Mouse (Mus musculus) liver, embryonic 14.5 days (tissue): ENCODE data around the gene Wfdc12. TPM values are rescaled to one million over a fixed set of nuclear protein-coding genes. Genes with fewer than 3 reads are reported as not detected.

Source experiments
- ATAC-seq: fragments of 200-750 bp; cut with Nextera tagmentation; 2 replicates; pipeline ENCODE4 v1.8.0; 2017; ENCODE audit warnings: moderate number of reproducible peaks, mild to moderate bottlenecking, moderate library complexity; ENCODE audit not compliant: insufficient read depth
- DNase-seq, 3 experiments: peaks; one replicate each; pipeline ENCODE4 v3.0.0-alpha.2; 2012 to 2013; ENCODE audit warnings: low read depth in 3 of 3, low spot score in 3 of 3
- H3K27ac ChIP-seq: fragments of 300-500 bp; sonication (generic); 2 replicates; pipeline ENCODE4 v1.5.1; 2014; ENCODE audit warnings: moderate library complexity, mild to moderate bottlenecking, control low read depth, inconsistent platforms
- H3K27me3 ChIP-seq: fragments of 300-500 bp; sonication (generic); 2 replicates; pipeline ENCODE4 v1.6.1; 2014; ENCODE audit warnings: mild to moderate bottlenecking, low read length, moderate library complexity; ENCODE audit not compliant: control insufficient read depth, insufficient read depth
- H3K36me3 ChIP-seq: fragments of 300-500 bp; sonication (generic); replicated peaks from 2 replicates; pipeline ENCODE4 v1.6.1; 2014; ENCODE audit warnings: low read depth; ENCODE audit not compliant: control insufficient read depth, insufficient read depth
- H3K4me1 ChIP-seq, 2 experiments: fragments of 200-500 bp in 1 of 2; fragments of 300-500 bp in 1 of 2; sonication (generic) in 1 of 2; replicated peaks; 2 replicates each; pipeline ENCODE4 v1.6.1; 2012 to 2014; ENCODE audit warnings: antibody characterized with exemption in 1 of 2, inconsistent platforms in 1 of 2, low read length in 1 of 2; ENCODE audit not compliant: control insufficient read depth in 2 of 2, insufficient read depth in 2 of 2
- H3K4me2 ChIP-seq: fragments of 300-500 bp; sonication (generic); 2 replicates; pipeline ENCODE4 v1.6.1; 2014; ENCODE audit warnings: low read depth, mild to moderate bottlenecking, control low read depth, moderate library complexity
- H3K4me3 ChIP-seq, 2 experiments: fragments of 200-500 bp in 1 of 2; fragments of 300-500 bp in 1 of 2; sonication (generic) in 1 of 2; 2 replicates each; pipeline ENCODE4 v1.5.1; 2012 to 2014; ENCODE audit warnings: low read depth in 2 of 2, low read length in 2 of 2, mild to moderate bottlenecking in 2 of 2, control low read depth in 1 of 2, inconsistent platforms in 1 of 2, moderate library complexity in 1 of 2; ENCODE audit not compliant: insufficient read depth in 1 of 2
- H3K9ac ChIP-seq: fragments of 300-500 bp; sonication (generic); replicated peaks from 2 replicates; pipeline ENCODE4 v1.6.1; 2014; ENCODE audit warnings: mild to moderate bottlenecking, control low read depth, moderate library complexity
- H3K9me3 ChIP-seq: fragments of 300-500 bp; sonication (generic); 2 replicates; pipeline ENCODE4 v1.6.1; 2016; ENCODE audit warnings: low read length, mixed read lengths; ENCODE audit not compliant: control insufficient read depth
- CTCF ChIP-seq: IDR thresholded peaks from 2 replicates; pipeline ENCODE4 v1.5.1; 2016; ENCODE audit warnings: antibody characterized with exemption, low read depth, control low read depth
- EP300 ChIP-seq: IDR thresholded peaks from 2 replicates; pipeline ENCODE4 v1.6.1; 2016; ENCODE audit warnings: antibody characterized with exemption, low read depth
- WGBS: fragments of 180-500 bp; shearing (Covaris S2); extraction: QIAGEN DNeasy Blood & Tissue Kit; methylation state at CpG from one replicate; pipeline ENCODE4 v1.1.7; 2014; ENCODE audit not compliant: insufficient replicate concordance; 5-methylcytosine and 5-hydroxymethylcytosine counted together
- polyA plus RNA-seq, 2 experiments: library from polyadenylated mRNA; depleted of rRNA in 1 of 2; stranded (reverse) in 1 of 2; unstranded in 1 of 2; fragments of >200 nt; fragmentation: Nextera tagmentation in 1 of 2; extraction: Ambion mirVana in 1 of 2; gene quantifications; 2 replicates each; pipeline versions ENCODE4 v1.2.1 to v1.2.3; 2012 to 2014

Wfdc12 gene
- polyA plus RNA-seq (2012; rRNA removed), result not detected in 2 replicates
- polyA plus RNA-seq (2014; fragmentation: Nextera tagmentation; extraction: Ambion mirVana), result not detected in 2 replicates

DNA sequence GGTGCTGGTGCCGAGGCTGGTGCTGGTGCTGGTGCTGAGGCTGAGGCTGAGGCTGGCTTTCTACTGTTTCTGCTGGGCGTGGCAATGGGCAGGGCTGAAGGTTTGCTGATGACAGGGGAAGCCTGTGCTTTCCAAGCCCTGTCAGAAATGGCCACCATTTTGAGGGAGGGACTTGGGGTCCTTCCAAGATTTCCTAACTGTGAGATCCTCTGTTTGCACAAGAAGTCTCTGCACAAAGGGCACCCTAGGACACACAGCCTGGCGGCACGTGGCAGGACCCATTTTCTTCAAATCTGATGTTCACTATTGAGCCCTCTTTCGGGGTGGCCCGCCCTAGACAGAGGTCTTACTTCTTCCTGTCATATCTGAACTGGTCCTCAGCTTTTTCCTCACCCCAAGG, at the start of gene Wfdc12:
Gene Wfdc12, minus strand, starts transcription at position 33 of the 400 bp plus-strand sequence.
- H3K4me2 ChIP-seq, result no peak within 1 kb of the TSS
- no peaks in the 10 kb centered on the region for H3K9me3 ChIP-seq
- no peak within 1 kb of the TSS for H3K9ac ChIP-seq
- no peak for DNase-seq
- 64% methylated on average over 6 of the region's 6 CpGs for WGBS
- TF ChIP-seq EP300 (no peak), CTCF (no peak)
- no peak within 1 kb of the TSS for H3K27ac ChIP-seq
- no peaks in the 10 kb centered on the region for H3K27me3 ChIP-seq
- ATAC-seq, result no peak
- no peaks in the 10 kb centered on the region for H3K4me1 ChIP-seq
- H3K36me3 ChIP-seq, result no peaks in the 10 kb centered on the region
- no peak within 1 kb of the TSS for H3K4me3 ChIP-seq

DNA sequence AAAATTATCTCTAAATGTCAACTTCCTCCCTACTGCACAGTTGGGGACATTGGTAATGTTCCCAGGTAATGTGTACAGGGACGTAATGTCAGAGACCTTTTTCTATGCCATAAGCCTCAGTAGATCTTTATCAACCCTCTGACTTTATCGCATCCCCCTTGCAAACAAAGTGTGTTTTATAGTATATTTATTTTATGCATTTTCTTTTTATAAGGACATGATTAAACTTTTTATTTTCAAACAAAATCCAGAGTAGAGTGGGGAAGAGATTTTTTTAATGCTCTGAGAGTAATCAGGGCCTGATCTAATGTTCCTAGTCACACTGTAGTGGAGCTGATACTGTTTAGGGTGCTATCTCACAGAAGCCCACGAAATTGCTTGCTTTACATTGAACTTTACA, 48.0 kb upstream of the Wfdc12 start, which contains the start of gene Svs2:
Gene Svs2, minus strand, starts transcription at position 101 of the 400 bp plus-strand sequence.
- DNase-seq (no peak), ATAC-seq (no peak)
- H3K4me2 ChIP-seq, result no peak within 1 kb of the TSS
- H3K36me3 ChIP-seq, result no peaks in the 10 kb centered on the region
- 51% methylated on average over 3 of the region's 3 CpGs for WGBS
- H3K4me1 ChIP-seq, result no peaks in the 10 kb centered on the region
- no peak within 1 kb of the TSS for H3K27ac ChIP-seq
- no peaks in the 10 kb centered on the region for H3K27me3 ChIP-seq
- H3K9ac ChIP-seq, result no peak within 1 kb of the TSS
- no peak within 1 kb of the TSS for H3K4me3 ChIP-seq
- H3K9me3 ChIP-seq, result no peaks in the 10 kb centered on the region
- no peak for TF ChIP-seq EP300
- TF ChIP-seq CTCF, result no peak

DNA sequence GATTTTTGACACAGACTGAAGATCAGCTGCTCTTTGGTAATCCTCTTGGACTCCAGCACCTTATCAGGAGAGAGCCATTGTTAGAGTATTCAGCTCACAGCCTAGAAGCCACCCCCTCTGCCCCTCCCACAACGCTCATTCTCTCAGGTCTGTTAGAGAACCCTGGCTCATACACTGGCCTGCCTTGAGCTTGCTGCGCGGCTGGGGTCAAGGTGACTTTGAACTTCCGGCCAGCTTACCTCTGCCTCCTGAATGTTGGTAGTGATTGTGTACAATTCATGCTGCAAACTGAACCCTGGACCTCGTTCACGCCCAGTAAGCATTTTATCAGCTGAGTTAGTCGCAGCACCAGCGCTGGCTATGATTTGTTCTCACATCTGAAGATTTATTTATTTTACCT, 42.3 kb upstream of the Wfdc12 start:
- no peaks in the 10 kb centered on the region for H3K9me3 ChIP-seq
- DNase-seq (no peak), ATAC-seq (no peak)
- no peak overlapping the region for H3K4me3 ChIP-seq
- H3K4me1 ChIP-seq, result no peaks in the 10 kb centered on the region
- no peak overlapping the region for H3K4me2 ChIP-seq
- H3K27me3 ChIP-seq, result no peaks in the 10 kb centered on the region
- TF ChIP-seq CTCF (no peak), EP300 (no peak)
- H3K27ac ChIP-seq, result no peak overlapping the region
- WGBS, result 69% methylated on average over 8 of the region's 8 CpGs
- H3K9ac ChIP-seq, result no peak overlapping the region
- no peaks in the 10 kb centered on the region for H3K36me3 ChIP-seq

GRCm38 (mm10) chr2:164228361-164229070, 38.1 kb upstream of the Wfdc12 start:
- DNase-seq (no peak), ATAC-seq (no peak)
- H3K9ac ChIP-seq, result no peak overlapping the region
- H3K27ac ChIP-seq, result no peak overlapping the region
- H3K27me3 ChIP-seq, result no peaks in the 10 kb centered on the region
- TF ChIP-seq EP300, result no peak
- TF ChIP-seq CTCF, result no peak
- H3K4me1 ChIP-seq, result no peaks in the 10 kb centered on the region
- H3K36me3 ChIP-seq, result no peaks in the 10 kb centered on the region
- no peak overlapping the region for H3K4me2 ChIP-seq
- 54% methylated on average over 8 of the region's 8 CpGs for WGBS
- no peak overlapping the region for H3K4me3 ChIP-seq
- no peaks in the 10 kb centered on the region for H3K9me3 ChIP-seq

DNA sequence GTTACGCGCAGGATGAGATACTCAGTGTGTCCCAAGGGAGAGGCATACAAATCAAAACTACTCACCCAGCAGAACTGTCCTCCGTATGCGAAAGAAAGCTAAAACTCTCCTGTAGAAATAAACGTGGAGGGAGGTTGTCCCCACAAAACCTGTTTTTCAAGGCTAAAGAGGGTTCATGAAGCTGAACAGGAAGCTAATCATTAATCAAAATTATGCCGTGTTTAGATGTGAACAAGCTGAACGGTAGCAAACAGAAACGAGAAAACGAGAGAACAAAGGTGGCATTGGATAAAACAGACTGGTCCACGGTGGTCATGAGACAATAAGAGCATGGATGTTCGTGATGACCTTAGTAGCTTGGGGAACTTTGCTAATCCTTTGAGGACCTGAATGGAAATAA, 31.1 kb upstream of the Wfdc12 start, which contains the start of gene Wfdc15b:
Gene Wfdc15b, minus strand, starts transcription at position 139 of the 400 bp plus-strand sequence.
- DNase-seq (no peak), ATAC-seq (no peak)
- no peak within 1 kb of the TSS for H3K4me3 ChIP-seq

More for the DNA sequence above, 31.1 kb upstream of the Wfdc12 start, which contains the start of gene Wfdc15b:
- TF ChIP-seq CTCF, result no peak
- TF ChIP-seq EP300, result no peak
- no peaks in the 10 kb centered on the region for H3K36me3 ChIP-seq
- no peak within 1 kb of the TSS for H3K4me2 ChIP-seq
- 68% methylated on average over 11 of the region's 11 CpGs for WGBS
- H3K27me3 ChIP-seq, result no peaks in the 10 kb centered on the region
- no peak within 1 kb of the TSS for H3K27ac ChIP-seq
- no peaks in the 10 kb centered on the region for H3K4me1 ChIP-seq
- no peak within 1 kb of the TSS for H3K9ac ChIP-seq
- no peaks in the 10 kb centered on the region for H3K9me3 ChIP-seq
